Mouse (Mus musculus): ENCODE measurements at regions not wholly inside any gene's neighbourhood (a gene's known extent, or its start where the extent isn't known, plus 50 kb on each side); places are given as distances from the start of the nearest gene placed in this dataset.
"Not testable (repeated sequence)": the region's sequence is repeated elsewhere in the genome, so short reads cannot be mapped to it uniquely, and the experiment has no call there.

GRCm38 (mm10) chr13:3373522-3374220, 164.2 kb upstream of the Gdi2 start:
- H3K4me1 ChIP-seq (replicated peaks; ENCODE audit: control insufficient read depth, insufficient read depth, low read length); H3K9ac ChIP-seq (ENCODE audit: low read depth, low read length); H3K36me3 ChIP-seq (ENCODE audit: control insufficient read depth, insufficient read depth, low read length); H3K27me3 ChIP-seq (replicated peaks; ENCODE audit: control insufficient read depth, insufficient read depth, low read length); H3K4me3 ChIP-seq (ENCODE audit: low read depth, low read length); ATAC-seq (replicated peaks; ENCODE audit: low FRiP score); H3K9me3 ChIP-seq (ENCODE audit: control insufficient read depth, low read length); H3K4me2 ChIP-seq; H3K27ac ChIP-seq (ENCODE audit: low read depth, low read length): not testable (repeated sequence)
- 36% methylated on average over 3 of the region's 3 CpGs for WGBS
- DNase-seq (ENCODE audit: low spot score), result peak; percentile 33

GRCm38 (mm10) chr13:3374796-3375195, 163.1 kb upstream of the Gdi2 start:
- no peaks in the 10 kb centered on the region for H3K4me1 ChIP-seq (replicated peaks; ENCODE audit: control insufficient read depth, insufficient read depth, low read length)
- no peak overlapping the region for H3K4me2 ChIP-seq
- DNase-seq (ENCODE audit: low spot score) (no peak), ATAC-seq (replicated peaks; ENCODE audit: low FRiP score) (no peak)
- H3K27me3 ChIP-seq (replicated peaks; ENCODE audit: control insufficient read depth, insufficient read depth, low read length), result no peaks in the 10 kb centered on the region
- no peaks in the 10 kb centered on the region for H3K9me3 ChIP-seq (ENCODE audit: control insufficient read depth, low read length)
- 94% methylated on average over 7 of the region's 7 CpGs for WGBS
- H3K36me3 ChIP-seq (ENCODE audit: control insufficient read depth, insufficient read depth, low read length), result no peaks in the 10 kb centered on the region
- H3K4me3 ChIP-seq (ENCODE audit: low read depth, low read length), result no peak overlapping the region
- no peak overlapping the region for H3K9ac ChIP-seq (ENCODE audit: low read depth, low read length)
- no peak overlapping the region for H3K27ac ChIP-seq (ENCODE audit: low read depth, low read length)

GRCm38 (mm10) chr13:3377801-3378200, 160.1 kb upstream of the Gdi2 start:
- not testable (repeated sequence) for H3K9ac ChIP-seq (ENCODE audit: low read depth, low read length); H3K27me3 ChIP-seq (replicated peaks; ENCODE audit: control insufficient read depth, insufficient read depth, low read length); H3K4me1 ChIP-seq (replicated peaks; ENCODE audit: control insufficient read depth, insufficient read depth, low read length); H3K27ac ChIP-seq (ENCODE audit: low read depth, low read length); ATAC-seq (replicated peaks; ENCODE audit: low FRiP score); DNase-seq (ENCODE audit: low spot score); H3K4me2 ChIP-seq; H3K9me3 ChIP-seq (ENCODE audit: control insufficient read depth, low read length); H3K4me3 ChIP-seq (ENCODE audit: low read depth, low read length); H3K36me3 ChIP-seq (ENCODE audit: control insufficient read depth, insufficient read depth, low read length)
- 53% methylated on average over 3 of the region's 3 CpGs for whole genome bisulfite sequencing

- H3K36me3 ChIP-seq (ENCODE audit: control insufficient read depth, insufficient read depth, low read length); H3K4me2 ChIP-seq; H3K4me3 ChIP-seq (ENCODE audit: low read depth, low read length); H3K9ac ChIP-seq (ENCODE audit: low read depth, low read length); ATAC-seq (replicated peaks; ENCODE audit: low FRiP score); H3K27me3 ChIP-seq (replicated peaks; ENCODE audit: control insufficient read depth, insufficient read depth, low read length); H3K27ac ChIP-seq (ENCODE audit: low read depth, low read length); DNase-seq (ENCODE audit: low spot score); H3K4me1 ChIP-seq (replicated peaks; ENCODE audit: control insufficient read depth, insufficient read depth, low read length); H3K9me3 ChIP-seq (ENCODE audit: control insufficient read depth, low read length): not testable (repeated sequence)
- 77% methylated on average over 2 of the region's 2 CpGs for WGBS
These were observed 132.1 kb upstream of the Gdi2 start for GRCm38 (mm10) chr13:3405783-3406182.

GRCm38 (mm10) chr13:3406236-3407017, 131.4 kb upstream of the Gdi2 start:
- not testable (repeated sequence) for H3K27ac ChIP-seq (ENCODE audit: low read depth, low read length); H3K9me3 ChIP-seq (ENCODE audit: control insufficient read depth, low read length); H3K4me2 ChIP-seq; H3K4me1 ChIP-seq (replicated peaks; ENCODE audit: control insufficient read depth, insufficient read depth, low read length); H3K27me3 ChIP-seq (replicated peaks; ENCODE audit: control insufficient read depth, insufficient read depth, low read length); H3K4me3 ChIP-seq (ENCODE audit: low read depth, low read length); H3K36me3 ChIP-seq (ENCODE audit: control insufficient read depth, insufficient read depth, low read length); H3K9ac ChIP-seq (ENCODE audit: low read depth, low read length)
- WGBS, result 38% methylated on average over 8 of the region's 8 CpGs
- ATAC-seq (replicated peaks; ENCODE audit: low FRiP score), result peak; percentile 91
- peak; percentile 65 for DNase-seq (ENCODE audit: low spot score)

- not testable (repeated sequence) for H3K36me3 ChIP-seq (ENCODE audit: control insufficient read depth, insufficient read depth, low read length); H3K4me2 ChIP-seq; H3K9ac ChIP-seq (ENCODE audit: low read depth, low read length); H3K4me1 ChIP-seq (replicated peaks; ENCODE audit: control insufficient read depth, insufficient read depth, low read length); ATAC-seq (replicated peaks; ENCODE audit: low FRiP score); H3K27ac ChIP-seq (ENCODE audit: low read depth, low read length); H3K27me3 ChIP-seq (replicated peaks; ENCODE audit: control insufficient read depth, insufficient read depth, low read length); H3K9me3 ChIP-seq (ENCODE audit: control insufficient read depth, low read length); H3K4me3 ChIP-seq (ENCODE audit: low read depth, low read length); DNase-seq (ENCODE audit: low spot score)
- WGBS, result 59% methylated on average over 3 of the region's 3 CpGs
These were observed 127.6 kb upstream of the Gdi2 start for GRCm38 (mm10) chr13:3410281-3410680.

GRCm38 (mm10) chr13:3417026-3417425, 120.8 kb upstream of the Gdi2 start:
- DNase-seq (ENCODE audit: low spot score) (no peak), ATAC-seq (replicated peaks; ENCODE audit: low FRiP score) (no peak)
- Histone ChIP-seq H3K27ac (ENCODE audit: low read depth, low read length) (no peak overlapping the region), H3K4me1 (replicated peaks; ENCODE audit: control insufficient read depth, insufficient read depth, low read length) (no peaks in the 10 kb centered on the region), H3K9me3 (ENCODE audit: control insufficient read depth, low read length) (peaks cover 6% of the 10 kb centered on the region; the same call in 1 of the 2 replicates), H3K36me3 (ENCODE audit: control insufficient read depth, insufficient read depth, low read length) (no peaks in the 10 kb centered on the region), H3K9ac (ENCODE audit: low read depth, low read length) (no peak overlapping the region), H3K27me3 (replicated peaks; ENCODE audit: control insufficient read depth, insufficient read depth, low read length) (no peaks in the 10 kb centered on the region), H3K4me2 (no peak overlapping the region), H3K4me3 (ENCODE audit: low read depth, low read length) (no peak overlapping the region)
- WGBS, result 68% methylated on average over 1 of the region's 1 CpGs

GRCm38 (mm10) chr13:3455374-3455773, 82.5 kb upstream of the Gdi2 start:
- WGBS, result 77% methylated on average over 6 of the region's 6 CpGs
- not testable (repeated sequence) for H3K9ac ChIP-seq (ENCODE audit: low read depth, low read length); H3K27ac ChIP-seq (ENCODE audit: low read depth, low read length); H3K4me3 ChIP-seq (ENCODE audit: low read depth, low read length); H3K27me3 ChIP-seq (replicated peaks; ENCODE audit: control insufficient read depth, insufficient read depth, low read length); H3K9me3 ChIP-seq (ENCODE audit: control insufficient read depth, low read length); DNase-seq (ENCODE audit: low spot score); H3K4me2 ChIP-seq; H3K4me1 ChIP-seq (replicated peaks; ENCODE audit: control insufficient read depth, insufficient read depth, low read length); ATAC-seq (replicated peaks; ENCODE audit: low FRiP score); H3K36me3 ChIP-seq (ENCODE audit: control insufficient read depth, insufficient read depth, low read length)

- Histone ChIP-seq H3K9ac (ENCODE audit: low read depth, low read length) (no peak overlapping the region), H3K27me3 (replicated peaks; ENCODE audit: control insufficient read depth, insufficient read depth, low read length) (no peaks in the 10 kb centered on the region), H3K9me3 (ENCODE audit: control insufficient read depth, low read length) (no peaks in the 10 kb centered on the region), H3K4me1 (replicated peaks; ENCODE audit: control insufficient read depth, insufficient read depth, low read length) (no peaks in the 10 kb centered on the region), H3K4me2 (no peak overlapping the region), H3K4me3 (ENCODE audit: low read depth, low read length) (no peak overlapping the region), H3K27ac (ENCODE audit: low read depth, low read length) (no peak overlapping the region), H3K36me3 (ENCODE audit: control insufficient read depth, insufficient read depth, low read length) (no peaks in the 10 kb centered on the region)
- DNase-seq (ENCODE audit: low spot score), result no peak
- no peak for ATAC-seq (replicated peaks; ENCODE audit: low FRiP score)
These were observed 61.0 kb upstream of the Gdi2 start for GRCm38 (mm10) chr13:3476884-3477283.
